Mouse (Mus musculus) monocyte, adult 5-6 weeks (primary cell): ENCODE data around the gene Lingo1. TPM values are rescaled to one million over a fixed set of nuclear protein-coding genes. Genes with fewer than 3 reads are reported as not detected.

ENCODE experiments used
- ATAC-seq: fragments of 153-309, 156-312 bp; replicated peaks from 2 replicates; pipeline ENCODE4 v1.8.0; 2017; ENCODE audit warnings: mild to moderate bottlenecking; ENCODE audit not compliant: low TSS enrichment, insufficient number of reproducible peaks, severe bottlenecking, poor library complexity, low FRiP score
- total RNA-seq: library from RNA; stranded (forward); fragments of 200-1000, 200-491, 200-594 nt; gene quantifications from 3 replicates; pipeline ENCODE4 v1.2.3, GENCODE M21; 2017

The Lingo1 gene
- total RNA-seq, 1 experiment from 2014 or later: not detected

DNA sequence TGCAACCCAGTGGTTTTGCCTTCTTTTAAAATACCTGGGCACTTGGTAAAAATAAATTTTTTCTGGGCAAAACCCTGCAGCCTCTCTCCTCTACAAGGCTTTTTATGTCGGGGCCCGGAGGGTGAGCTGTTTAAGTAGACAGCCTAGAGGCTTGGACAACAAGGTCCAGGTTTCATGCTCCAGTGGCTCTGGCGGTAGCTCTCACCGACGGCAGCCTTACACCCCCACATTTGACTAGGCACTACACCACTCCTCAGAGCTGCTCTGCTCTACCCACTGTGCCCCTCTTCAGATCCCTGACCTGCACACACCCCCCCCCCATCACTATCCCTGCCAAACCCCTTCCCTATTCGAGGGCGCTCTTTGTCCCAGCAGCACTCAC is 212.2 kb downstream of the Lingo1 start:
- ATAC-seq: no peak

DNA sequence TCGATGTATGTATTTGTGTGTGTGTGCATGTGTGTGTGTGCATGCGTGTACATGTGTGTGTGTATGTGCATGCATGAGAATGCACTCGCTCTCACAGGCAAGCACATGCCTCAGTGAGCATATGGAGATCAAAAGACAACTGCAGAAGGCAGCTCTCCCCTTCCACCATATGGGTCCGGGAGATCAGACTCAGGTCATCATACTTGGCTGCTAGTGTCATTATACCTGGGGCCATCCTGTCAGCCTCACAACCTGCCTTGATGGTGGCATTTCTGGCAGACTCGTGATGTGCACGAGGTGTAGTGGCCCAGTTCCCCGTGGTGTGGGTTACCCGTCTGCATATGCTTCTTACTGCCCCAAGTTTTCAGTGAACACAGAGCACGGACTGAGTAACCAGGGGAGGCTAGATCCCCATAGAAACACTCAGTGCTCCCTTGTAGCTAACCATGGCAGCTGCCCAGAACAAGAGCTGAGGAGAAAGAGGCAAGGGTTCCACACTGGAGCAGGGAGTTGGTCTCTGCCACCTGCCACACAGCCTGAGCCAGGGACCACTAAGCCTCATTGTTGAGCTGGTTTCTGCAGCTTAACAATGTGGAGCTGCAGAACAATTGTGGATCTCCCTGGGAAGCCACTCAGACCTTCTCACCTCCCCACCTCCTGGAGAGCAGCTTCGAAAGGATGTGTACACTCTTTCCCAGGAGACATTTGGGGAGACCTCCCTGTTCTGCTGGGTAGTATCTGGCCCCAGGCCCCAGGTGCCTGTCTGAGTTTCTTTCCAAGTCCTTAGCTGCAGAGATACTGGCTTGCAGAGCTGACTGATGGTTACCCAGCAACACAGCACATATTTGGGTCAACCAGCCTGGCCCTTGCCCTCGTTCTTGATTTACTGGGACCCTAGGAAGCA is 212.9 kb downstream of the Lingo1 start:
- no peak for ATAC-seq

DNA sequence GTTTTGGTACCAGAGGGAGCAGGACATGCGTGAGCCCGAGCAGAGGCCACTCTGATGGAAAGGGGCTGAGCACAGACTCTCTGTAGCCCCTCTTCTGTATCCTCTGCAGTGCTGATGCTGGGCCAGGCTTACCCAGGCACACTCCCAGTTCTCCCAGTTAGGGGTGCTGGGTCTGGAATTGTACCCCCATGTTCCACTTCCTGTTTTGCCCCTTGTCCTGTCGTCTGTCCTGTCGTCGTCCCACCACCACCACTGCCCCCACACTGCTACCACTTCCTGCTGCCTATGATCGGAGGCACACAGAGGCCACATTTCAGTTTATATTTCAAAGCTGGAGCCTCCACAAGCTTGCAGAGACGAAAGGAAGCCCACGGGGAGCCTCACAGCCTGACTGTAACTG is 213.6 kb downstream of the Lingo1 start:
- no peak for ATAC-seq

DNA sequence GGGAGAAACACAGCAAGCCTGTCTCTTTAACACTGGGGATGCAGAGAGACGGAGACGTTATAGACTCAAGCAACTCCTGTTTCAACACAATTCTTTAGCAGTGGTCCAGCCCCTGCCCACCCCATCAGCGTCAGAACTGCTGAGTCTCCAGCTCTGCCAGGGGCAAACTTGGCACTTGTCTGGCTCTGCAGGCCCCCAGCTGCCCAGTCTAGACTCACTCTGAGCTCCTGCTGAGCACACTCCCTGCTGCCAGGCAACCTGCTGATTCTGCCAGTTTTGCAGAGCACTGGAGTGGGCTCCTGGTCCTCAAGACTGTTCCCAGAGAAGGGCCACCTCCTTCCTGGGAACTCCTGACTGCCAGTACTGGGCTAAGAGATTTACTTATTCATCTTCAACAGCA is 214.6 kb downstream of the Lingo1 start:
- no peak for ATAC-seq

DNA sequence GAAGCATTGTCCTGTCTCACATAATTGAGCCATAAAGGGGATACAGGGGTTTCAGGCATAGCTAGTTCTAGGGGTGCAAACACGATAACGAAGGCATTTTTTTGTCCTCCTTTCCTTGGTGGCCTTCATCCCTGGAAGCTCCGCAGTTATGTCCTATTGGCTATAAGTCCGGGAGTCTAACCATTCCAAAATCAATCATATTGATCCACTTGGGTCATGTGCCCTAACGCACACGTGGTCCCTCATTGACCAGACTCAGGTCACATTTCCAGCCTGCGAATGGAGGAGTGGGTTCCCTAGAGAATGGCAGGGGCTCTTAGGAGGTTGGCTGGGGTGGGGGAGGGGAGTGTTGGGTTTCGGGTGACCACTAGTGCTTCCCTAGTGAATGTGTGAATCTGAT is 215.3 kb downstream of the Lingo1 start:
- no peak for ATAC-seq

DNA sequence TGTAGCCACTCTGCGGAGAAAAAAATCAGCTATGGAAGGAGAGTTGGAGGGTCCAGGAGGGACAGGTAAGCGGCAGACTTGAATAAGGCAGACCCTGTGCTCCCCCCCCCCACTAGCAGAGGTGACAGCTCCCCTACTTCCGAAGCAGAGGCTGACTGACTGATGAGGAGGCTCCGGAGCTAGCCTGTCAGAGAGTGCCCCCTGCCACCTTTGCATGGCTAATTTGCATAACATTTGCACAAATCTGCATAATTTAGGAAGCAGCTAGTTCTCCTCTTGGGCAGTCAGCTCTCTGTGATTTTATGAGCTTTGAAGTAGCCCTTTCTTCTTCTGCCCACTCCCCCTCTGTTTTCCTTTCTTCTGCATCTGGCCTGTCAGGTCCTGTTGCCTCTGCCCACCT is 216.2 kb downstream of the Lingo1 start:
- ATAC-seq: no peak

DNA sequence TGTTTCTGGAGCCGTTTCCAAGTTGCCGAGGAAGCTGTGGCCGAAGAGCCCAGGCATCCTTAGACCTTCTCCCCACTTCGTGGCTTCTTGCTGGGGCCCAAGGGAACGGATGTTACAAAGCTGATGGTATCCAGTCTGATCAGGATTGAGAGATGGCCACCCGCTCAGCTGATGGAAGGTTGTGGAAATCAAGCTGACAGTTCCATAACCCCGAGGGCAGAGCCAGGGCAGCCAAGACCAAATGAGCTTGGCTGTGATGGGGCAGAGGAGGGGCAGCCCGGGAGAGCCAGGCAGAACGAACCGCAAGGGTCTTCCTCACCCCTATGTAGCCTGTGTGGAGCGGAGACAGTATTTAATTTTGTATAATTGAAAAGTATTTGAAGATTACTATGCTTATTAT is 218.9 kb downstream of the Lingo1 start:
- ATAC-seq: no peak

DNA sequence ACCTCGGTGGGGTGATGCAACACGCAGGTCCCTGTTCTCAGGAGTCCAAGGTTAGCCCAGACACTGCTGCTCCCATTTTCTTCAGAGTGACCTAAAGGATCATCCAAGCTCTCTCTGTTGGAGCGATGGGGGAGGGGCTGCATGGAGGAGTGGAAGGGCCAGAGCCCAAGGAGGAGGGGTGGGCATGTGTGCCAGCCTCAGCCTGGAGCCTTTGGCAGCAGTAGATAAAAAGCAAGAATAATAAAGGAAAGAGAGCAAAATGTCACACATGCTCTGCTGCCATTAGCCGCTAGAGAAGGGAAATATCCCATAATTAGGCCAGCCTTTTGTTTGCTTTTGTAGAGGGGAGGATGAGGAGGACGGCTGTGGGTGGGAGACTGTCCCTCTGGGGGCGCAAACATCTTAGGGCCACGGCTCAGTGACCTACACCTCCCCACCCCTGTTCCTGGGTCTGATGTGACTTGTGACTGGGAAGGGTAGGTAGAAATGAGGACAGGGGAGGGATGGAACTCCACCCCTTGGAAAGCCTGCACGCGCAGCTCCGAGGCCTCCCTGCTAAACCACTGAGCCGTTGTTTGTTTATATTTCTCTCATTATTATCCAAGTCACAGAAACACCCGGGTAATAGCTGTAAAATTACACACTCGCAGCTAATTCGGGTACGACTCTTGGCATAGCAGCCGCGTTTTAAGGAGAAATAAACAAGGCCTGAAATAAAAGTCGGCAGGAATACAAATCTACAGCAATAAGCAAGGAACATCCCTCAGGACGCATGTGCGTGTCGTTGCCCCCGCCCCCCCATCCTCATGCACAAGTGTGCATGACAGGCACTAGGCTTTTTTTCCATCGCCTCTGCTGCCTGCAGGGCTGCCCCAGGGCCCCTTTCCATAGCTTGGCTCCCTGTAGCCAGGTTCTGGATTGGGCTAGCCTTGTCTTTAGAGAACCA is 223.5 kb downstream of the Lingo1 start:
- no peak for ATAC-seq

Other genes starting within 250 kb of the Lingo1 start
- gene Odf3l1, start 68.2 kb upstream of the Lingo1 start, total RNA-seq: not detected in 3 replicates
- not detected in 3 replicates for gene Cspg4, start 68.6 kb upstream of the Lingo1 start, total RNA-seq
- 7.1 to 16.9 TPM (median 7.1 TPM) in 3 replicates for gene Snx33, start 131.9 kb upstream of the Lingo1 start, total RNA-seq
- gene Imp3, start 141.0 kb upstream of the Lingo1 start, total RNA-seq: 36.1 to 44.3 TPM (median 38.6 TPM) in 3 replicates
- 3.8 to 9.4 TPM (median 6.5 TPM) in 3 replicates for gene Snupn, start 154.4 kb upstream of the Lingo1 start, total RNA-seq
- 13.1 to 18.7 TPM (median 16.7 TPM) in 3 replicates for gene Ptpn9, start 198.5 kb upstream of the Lingo1 start, total RNA-seq